Mouse (Mus musculus): ENCODE measurements at regions not wholly inside any gene's neighbourhood (a gene's known extent, or its start where the extent isn't known, plus 50 kb on each side); places are given as distances from the start of the nearest gene placed in this dataset.

GRCm38 (mm10) chr6:143516746-143517145 is 349.7 kb downstream of the Etnk1 start:
- H3K36me3 ChIP-seq (ENCODE audit: control insufficient read depth, insufficient read depth, low read length) = no peaks in the 10 kb centered on the region
- no peak overlapping the region for H3K4me2 ChIP-seq
- H3K4me3 ChIP-seq (ENCODE audit: low read depth, low read length) = no peak overlapping the region
- no peak for ATAC-seq (replicated peaks; ENCODE audit: insufficient number of reproducible peaks, low FRiP score, low TSS enrichment)
- no peaks in the 10 kb centered on the region for H3K9me3 ChIP-seq (replicated peaks; ENCODE audit: control insufficient read depth, low read length)
- no peaks in the 10 kb centered on the region for H3K4me1 ChIP-seq (ENCODE audit: control insufficient read depth, insufficient read depth, low read length)
- H3K27me3 ChIP-seq (ENCODE audit: control insufficient read depth, insufficient read depth, low read length) = no peaks in the 10 kb centered on the region
- no peak overlapping the region for H3K9ac ChIP-seq (ENCODE audit: low read depth, low read length)
- WGBS (ENCODE audit: insufficient replicate concordance) = 71% methylated on average over 1 of the region's 1 CpGs
- H3K27ac ChIP-seq (ENCODE audit: low read depth, low read length) = no peak overlapping the region

- Histone ChIP-seq H3K9ac (ENCODE audit: low read depth, low read length) (no peak overlapping the region), H3K9me3 (replicated peaks; ENCODE audit: control insufficient read depth, low read length) (no peaks in the 10 kb centered on the region), H3K4me3 (ENCODE audit: low read depth, low read length) (no peak overlapping the region), H3K27ac (ENCODE audit: low read depth, low read length) (no peak overlapping the region), H3K4me2 (no peak overlapping the region), H3K36me3 (ENCODE audit: control insufficient read depth, insufficient read depth, low read length) (no peaks in the 10 kb centered on the region), H3K27me3 (ENCODE audit: control insufficient read depth, insufficient read depth, low read length) (no peaks in the 10 kb centered on the region), H3K4me1 (ENCODE audit: control insufficient read depth, insufficient read depth, low read length) (no peaks in the 10 kb centered on the region)
- 83% methylated on average over 8 of the region's 8 CpGs for WGBS (ENCODE audit: insufficient replicate concordance)
- ATAC-seq (replicated peaks; ENCODE audit: insufficient number of reproducible peaks, low FRiP score, low TSS enrichment) = no peak
Observed at GRCm38 (mm10) chr6:143518476-143518875, 351.5 kb downstream of the Etnk1 start.

DNA sequence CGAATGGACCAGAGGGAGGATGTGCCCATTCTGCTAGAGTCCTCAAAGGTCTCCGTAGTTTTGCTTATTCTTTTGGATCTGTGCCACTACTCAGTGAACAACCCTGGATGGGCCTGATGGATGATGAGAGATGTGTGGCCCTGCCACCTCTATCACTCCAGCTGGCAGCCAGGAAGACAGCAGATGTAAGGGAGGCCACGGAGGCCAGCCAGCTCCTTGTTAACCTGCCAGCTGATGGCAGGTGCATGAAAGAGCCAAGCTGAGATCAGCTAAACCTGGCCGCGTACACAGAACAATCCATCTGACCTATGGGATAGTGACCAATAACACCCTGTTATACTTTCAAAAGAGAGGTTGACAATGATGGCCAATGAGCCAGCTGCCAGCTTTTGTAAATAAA is 352.6 kb downstream of the Etnk1 start:
- H3K9me3 ChIP-seq (replicated peaks; ENCODE audit: control insufficient read depth, low read length) = no peaks in the 10 kb centered on the region
- no peak overlapping the region for H3K27ac ChIP-seq (ENCODE audit: low read depth, low read length)
- WGBS (ENCODE audit: insufficient replicate concordance) = 83% methylated on average over 5 of the region's 5 CpGs
- no peak overlapping the region for H3K4me3 ChIP-seq (ENCODE audit: low read depth, low read length)
- H3K36me3 ChIP-seq (ENCODE audit: control insufficient read depth, insufficient read depth, low read length) = no peaks in the 10 kb centered on the region
- no peak; the same call in 1 of the 2 replicates for ATAC-seq (replicated peaks; ENCODE audit: insufficient number of reproducible peaks, low FRiP score, low TSS enrichment)
- no peaks in the 10 kb centered on the region for H3K27me3 ChIP-seq (ENCODE audit: control insufficient read depth, insufficient read depth, low read length)
- H3K9ac ChIP-seq (ENCODE audit: low read depth, low read length) = no peak overlapping the region
- H3K4me2 ChIP-seq = no peak overlapping the region
- no peaks in the 10 kb centered on the region for H3K4me1 ChIP-seq (ENCODE audit: control insufficient read depth, insufficient read depth, low read length)

DNA sequence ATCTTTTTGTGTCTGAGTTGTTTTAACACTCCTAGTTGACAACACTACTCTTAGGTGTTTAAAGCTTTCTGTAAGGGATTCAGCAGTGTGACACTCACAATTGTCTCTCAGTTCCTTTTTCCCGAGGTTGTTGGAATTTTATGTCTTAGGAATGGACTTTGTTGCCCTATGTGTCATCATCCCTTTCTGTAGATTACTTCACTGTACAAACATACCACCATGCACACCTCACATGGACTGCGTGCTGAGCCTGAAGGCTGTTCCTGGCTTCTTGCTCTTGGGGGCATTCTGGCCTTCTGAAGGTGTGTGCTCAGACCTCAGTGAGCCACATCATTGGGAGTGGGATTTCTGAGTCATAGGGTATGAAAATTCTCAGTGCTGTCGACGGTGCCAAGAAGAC is 358.1 kb downstream of the Etnk1 start:
- H3K4me2 ChIP-seq = no peak overlapping the region
- no peak for ATAC-seq (replicated peaks; ENCODE audit: insufficient number of reproducible peaks, low FRiP score, low TSS enrichment)
- no peak overlapping the region for H3K27ac ChIP-seq (ENCODE audit: low read depth, low read length)
- H3K9me3 ChIP-seq (replicated peaks; ENCODE audit: control insufficient read depth, low read length) = no peaks in the 10 kb centered on the region
- no peaks in the 10 kb centered on the region for H3K27me3 ChIP-seq (ENCODE audit: control insufficient read depth, insufficient read depth, low read length)
- no peaks in the 10 kb centered on the region for H3K36me3 ChIP-seq (ENCODE audit: control insufficient read depth, insufficient read depth, low read length)
- no peak overlapping the region for H3K4me3 ChIP-seq (ENCODE audit: low read depth, low read length)
- no peaks in the 10 kb centered on the region for H3K4me1 ChIP-seq (ENCODE audit: control insufficient read depth, insufficient read depth, low read length)
- WGBS (ENCODE audit: insufficient replicate concordance) = 80% methylated on average over 4 of the region's 4 CpGs
- no peak overlapping the region for H3K9ac ChIP-seq (ENCODE audit: low read depth, low read length)

DNA sequence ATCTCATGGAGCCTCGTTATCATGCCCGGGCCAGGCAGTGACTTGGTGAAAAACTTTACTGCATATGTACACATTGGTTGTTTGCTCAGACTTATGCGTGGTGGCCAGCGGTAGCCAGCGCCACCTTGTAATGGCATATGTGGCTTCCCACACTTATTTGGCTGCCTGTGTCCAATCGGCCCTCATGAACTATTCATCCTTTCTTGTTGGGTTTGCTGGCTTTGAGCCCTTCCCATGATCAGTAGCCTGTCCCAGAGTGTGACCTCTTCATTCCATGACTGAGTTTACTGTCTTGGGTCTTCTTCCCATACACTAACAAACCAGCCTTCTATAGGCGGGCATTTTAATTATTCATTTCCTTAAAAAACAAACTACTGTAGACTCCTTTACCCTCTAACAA is 361.9 kb downstream of the Etnk1 start:
- no peaks in the 10 kb centered on the region for H3K4me1 ChIP-seq (ENCODE audit: control insufficient read depth, insufficient read depth, low read length)
- 92% methylated on average over 7 of the region's 7 CpGs for WGBS (ENCODE audit: insufficient replicate concordance)
- no peak overlapping the region for H3K4me2 ChIP-seq
- H3K9me3 ChIP-seq (replicated peaks; ENCODE audit: control insufficient read depth, low read length) = no peaks in the 10 kb centered on the region
- no peak for ATAC-seq (replicated peaks; ENCODE audit: insufficient number of reproducible peaks, low FRiP score, low TSS enrichment)
- no peaks in the 10 kb centered on the region for H3K36me3 ChIP-seq (ENCODE audit: control insufficient read depth, insufficient read depth, low read length)
- no peak overlapping the region for H3K4me3 ChIP-seq (ENCODE audit: low read depth, low read length)
- H3K27me3 ChIP-seq (ENCODE audit: control insufficient read depth, insufficient read depth, low read length) = no peaks in the 10 kb centered on the region
- no peak overlapping the region for H3K9ac ChIP-seq (ENCODE audit: low read depth, low read length)
- H3K27ac ChIP-seq (ENCODE audit: low read depth, low read length) = no peak overlapping the region

- H3K4me2 ChIP-seq = no peak overlapping the region
- H3K27ac ChIP-seq (ENCODE audit: low read depth, low read length) = no peak overlapping the region
- no peak for ATAC-seq (replicated peaks; ENCODE audit: insufficient number of reproducible peaks, low FRiP score, low TSS enrichment)
Observed at GRCm38 (mm10) chr6:143530372-143531224, 363.6 kb downstream of the Etnk1 start.

GRCm38 (mm10) chr6:143531477-143531876 is 364.5 kb downstream of the Etnk1 start:
- no peak overlapping the region for H3K4me3 ChIP-seq (ENCODE audit: low read depth, low read length)
- no peak for ATAC-seq (replicated peaks; ENCODE audit: insufficient number of reproducible peaks, low FRiP score, low TSS enrichment)
- 27% methylated on average over 6 of the region's 6 CpGs for WGBS (ENCODE audit: insufficient replicate concordance)
- no peak overlapping the region for H3K27ac ChIP-seq (ENCODE audit: low read depth, low read length)
- no peaks in the 10 kb centered on the region; the same call in 1 of the 2 replicates for H3K4me1 ChIP-seq (ENCODE audit: control insufficient read depth, insufficient read depth, low read length)
- no peak overlapping the region for H3K4me2 ChIP-seq
- H3K9ac ChIP-seq (ENCODE audit: low read depth, low read length) = no peak overlapping the region
- no peaks in the 10 kb centered on the region for H3K9me3 ChIP-seq (replicated peaks; ENCODE audit: control insufficient read depth, low read length)
- H3K27me3 ChIP-seq (ENCODE audit: control insufficient read depth, insufficient read depth, low read length) = no peaks in the 10 kb centered on the region
- H3K36me3 ChIP-seq (ENCODE audit: control insufficient read depth, insufficient read depth, low read length) = no peaks in the 10 kb centered on the region

More at GRCm38 (mm10) chr6:143530372-143531224, 363.6 kb downstream of the Etnk1 start:
- Histone ChIP-seq H3K27me3 (ENCODE audit: control insufficient read depth, insufficient read depth, low read length) (no peaks in the 10 kb centered on the region), H3K36me3 (ENCODE audit: control insufficient read depth, insufficient read depth, low read length) (no peaks in the 10 kb centered on the region), H3K4me3 (ENCODE audit: low read depth, low read length) (no peak overlapping the region), H3K4me1 (ENCODE audit: control insufficient read depth, insufficient read depth, low read length) (no peaks in the 10 kb centered on the region), H3K9me3 (replicated peaks; ENCODE audit: control insufficient read depth, low read length) (no peaks in the 10 kb centered on the region), H3K9ac (ENCODE audit: low read depth, low read length) (no peak overlapping the region)
- WGBS (ENCODE audit: insufficient replicate concordance) = 68% methylated on average over 13 of the region's 13 CpGs

GRCm38 (mm10) chr6:143532380-143532779 is 365.4 kb downstream of the Etnk1 start:
- no peak for ATAC-seq (replicated peaks; ENCODE audit: insufficient number of reproducible peaks, low FRiP score, low TSS enrichment)
- Histone ChIP-seq H3K9me3 (replicated peaks; ENCODE audit: control insufficient read depth, low read length) (no peaks in the 10 kb centered on the region), H3K4me2 (no peak overlapping the region), H3K4me3 (ENCODE audit: low read depth, low read length) (no peak overlapping the region), H3K27me3 (ENCODE audit: control insufficient read depth, insufficient read depth, low read length) (no peaks in the 10 kb centered on the region), H3K27ac (ENCODE audit: low read depth, low read length) (no peak overlapping the region), H3K36me3 (ENCODE audit: control insufficient read depth, insufficient read depth, low read length) (no peaks in the 10 kb centered on the region), H3K9ac (ENCODE audit: low read depth, low read length) (no peak overlapping the region), H3K4me1 (ENCODE audit: control insufficient read depth, insufficient read depth, low read length) (no peaks in the 10 kb centered on the region; the same call in 1 of the 2 replicates)
- 79% methylated on average over 12 of the region's 12 CpGs for WGBS (ENCODE audit: insufficient replicate concordance)

DNA sequence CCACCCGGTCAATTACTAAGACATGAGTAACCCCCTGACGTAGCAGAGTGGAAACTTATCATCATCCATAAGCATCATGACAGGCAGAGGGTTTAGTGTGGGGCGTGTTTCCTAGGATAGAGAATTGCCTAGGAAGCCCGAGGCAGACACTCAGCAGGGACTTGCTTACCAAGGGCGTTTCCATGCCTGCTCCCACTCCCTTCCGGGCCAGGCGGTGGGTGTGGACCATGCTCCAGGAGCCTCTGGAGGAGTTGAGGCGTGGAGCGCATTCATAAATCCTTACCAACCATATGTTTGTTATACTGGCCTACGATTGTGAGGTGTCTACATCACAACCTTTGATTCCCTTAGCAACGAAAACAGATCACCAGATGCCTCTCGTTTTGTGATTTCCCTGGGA is 368.2 kb downstream of the Etnk1 start:
- H3K27ac ChIP-seq (ENCODE audit: low read depth, low read length) = no peak overlapping the region
- ATAC-seq (replicated peaks; ENCODE audit: insufficient number of reproducible peaks, low FRiP score, low TSS enrichment) = no peak
- H3K27me3 ChIP-seq (ENCODE audit: control insufficient read depth, insufficient read depth, low read length) = no peaks in the 10 kb centered on the region
- no peak overlapping the region for H3K4me3 ChIP-seq (ENCODE audit: low read depth, low read length)
- H3K36me3 ChIP-seq (ENCODE audit: control insufficient read depth, insufficient read depth, low read length) = no peaks in the 10 kb centered on the region
- no peak overlapping the region for H3K9ac ChIP-seq (ENCODE audit: low read depth, low read length)
- H3K9me3 ChIP-seq (replicated peaks; ENCODE audit: control insufficient read depth, low read length) = no peaks in the 10 kb centered on the region
- no peaks in the 10 kb centered on the region; the same call in 1 of the 2 replicates for H3K4me1 ChIP-seq (ENCODE audit: control insufficient read depth, insufficient read depth, low read length)
- H3K4me2 ChIP-seq = no peak overlapping the region
- WGBS (ENCODE audit: insufficient replicate concordance) = 77% methylated on average over 12 of the region's 12 CpGs
